Mouse (Mus musculus) R1 (cell line): Measurements from ENCODE around the gene Crkl.

Experiments used
- DNase-seq: peaks from one replicate; pipeline ENCODE4 v3.0.0-alpha.2; 2018; ENCODE audit warnings: low read depth, low spot score

Gene Crkl

DNA sequence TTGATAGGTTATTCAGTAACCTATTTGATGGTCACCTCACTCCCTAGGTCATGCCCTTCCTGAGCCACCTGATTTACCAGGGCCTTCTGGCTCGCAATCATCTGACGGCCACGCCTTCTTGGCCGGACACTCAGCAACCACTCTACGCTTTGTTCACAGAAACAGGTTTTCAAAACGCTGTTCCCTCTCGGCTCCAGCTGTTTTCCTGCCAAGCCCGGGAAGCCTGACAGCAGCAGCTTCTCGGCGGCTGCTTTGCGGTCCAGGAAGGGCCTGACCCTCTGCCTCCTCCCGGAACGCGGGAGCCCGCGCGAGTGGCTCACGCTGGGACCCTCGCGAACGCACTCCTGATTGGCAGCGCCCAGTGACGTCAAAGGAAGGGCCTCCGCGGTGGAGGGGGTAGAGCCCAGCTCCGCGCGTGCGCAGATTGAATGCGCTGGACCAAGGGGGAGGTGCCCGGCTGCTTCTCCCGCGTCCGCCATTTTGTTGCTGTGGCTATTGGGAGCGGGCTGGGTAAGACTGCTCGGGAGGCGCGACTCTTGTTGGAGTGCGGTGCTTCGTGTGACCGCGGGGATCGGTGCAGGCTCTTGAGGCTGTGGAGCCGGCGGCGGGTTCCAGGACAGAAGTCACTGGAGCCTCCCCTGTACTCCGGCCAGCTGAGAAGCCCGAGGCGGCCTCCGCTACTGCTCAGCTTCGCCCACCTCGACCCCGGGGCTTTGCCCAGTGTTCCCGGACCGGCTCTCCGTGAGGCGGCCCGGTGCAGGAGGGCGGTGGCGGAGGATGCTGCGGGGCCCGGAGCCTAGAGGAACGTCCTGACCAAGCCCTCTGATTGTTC is at the start of gene Crkl:
Gene Crkl, plus strand, starts transcription at position 447 of the 832 bp plus-strand sequence.
- peak; percentile 98 for DNase-seq

DNA sequence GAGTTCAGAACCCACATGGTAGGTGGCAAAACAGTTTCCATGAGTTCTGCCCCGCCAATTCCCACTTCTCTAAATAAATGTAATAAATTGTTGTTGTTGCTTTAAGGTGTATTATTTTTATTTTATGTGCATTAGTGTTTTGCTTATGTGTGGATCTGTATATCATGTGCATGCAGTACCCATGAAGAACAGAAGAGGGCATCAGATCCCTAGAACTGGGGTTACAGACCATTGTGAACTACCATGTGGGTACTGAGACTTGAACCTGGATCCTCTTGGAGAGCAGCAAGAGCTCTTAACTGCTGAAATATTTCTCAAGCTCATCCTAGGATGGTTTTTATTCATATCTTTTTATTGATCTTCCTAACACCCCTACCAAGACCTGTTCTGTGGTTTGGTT is 48.9 kb upstream of the Crkl start:
- DNase-seq: peak; percentile 71

GRCm38 (mm10) chr16:17405271-17405696 is 46.5 kb upstream of the Crkl start:
- DNase-seq: peak; percentile 85

GRCm38 (mm10) chr16:17405736-17406443 is 45.9 kb upstream of the Crkl start, which contains the start of the genes Snap29 and Pi4ka:
Snap29 (plus strand) TSS chr16:17405986.
Pi4ka (minus strand) TSS chr16:17406314.
- peak; percentile 97 for DNase-seq

DNA sequence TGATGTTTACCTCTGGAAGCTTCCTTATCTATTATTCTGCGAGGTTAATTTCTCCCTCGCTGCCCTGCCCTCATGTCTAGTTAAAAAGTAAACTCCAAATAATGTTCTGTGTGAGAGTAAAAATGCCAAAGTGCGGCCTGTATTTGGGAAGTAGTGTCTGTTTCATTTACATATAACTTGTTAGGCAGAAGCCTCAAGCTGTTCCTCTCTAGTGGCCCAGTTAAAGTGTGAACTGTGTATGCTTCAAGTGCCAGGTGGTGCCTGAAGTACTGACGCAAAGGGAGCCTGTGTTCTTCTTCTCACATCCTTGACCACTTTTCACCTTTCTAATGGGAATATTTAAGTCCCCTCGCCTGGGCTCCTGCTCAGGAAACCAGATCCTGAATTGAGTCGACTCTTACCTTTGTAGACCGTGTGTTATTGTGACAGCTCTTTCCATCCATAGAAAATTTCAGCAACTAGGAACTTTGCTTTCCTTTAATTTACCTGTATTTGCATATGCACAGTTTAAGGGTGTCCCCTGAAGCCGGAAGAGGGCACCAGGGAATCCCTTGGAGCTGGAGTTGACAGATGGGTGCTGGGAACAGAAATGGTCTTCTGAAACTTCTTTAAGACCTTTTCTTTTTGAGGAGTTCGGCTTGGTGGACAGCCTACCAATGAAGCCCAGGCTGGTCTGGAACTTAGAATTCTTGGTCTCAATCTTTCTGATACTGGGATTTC is 45.1 kb upstream of the Crkl start:
- no peak for DNase-seq

DNA sequence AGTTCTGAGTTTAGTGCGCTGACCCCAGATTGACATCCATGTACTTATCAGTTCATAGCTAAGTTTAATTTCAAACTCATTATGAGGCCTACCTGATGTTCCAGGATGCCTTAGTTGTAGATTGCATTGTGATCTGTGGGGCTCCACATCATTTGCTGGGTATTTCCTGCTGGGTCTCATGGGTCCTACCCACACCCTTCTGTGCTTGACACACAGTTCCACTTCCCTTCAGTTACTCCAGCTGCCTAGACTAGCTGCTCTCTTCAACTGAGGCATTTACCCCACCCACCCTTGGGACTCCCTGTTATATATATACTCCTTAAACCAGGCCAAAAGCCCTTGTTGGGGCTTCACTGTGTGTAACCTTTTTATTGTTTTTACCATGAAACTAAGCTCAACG is 42.7 kb upstream of the Crkl start:
- no peak for DNase-seq

DNA sequence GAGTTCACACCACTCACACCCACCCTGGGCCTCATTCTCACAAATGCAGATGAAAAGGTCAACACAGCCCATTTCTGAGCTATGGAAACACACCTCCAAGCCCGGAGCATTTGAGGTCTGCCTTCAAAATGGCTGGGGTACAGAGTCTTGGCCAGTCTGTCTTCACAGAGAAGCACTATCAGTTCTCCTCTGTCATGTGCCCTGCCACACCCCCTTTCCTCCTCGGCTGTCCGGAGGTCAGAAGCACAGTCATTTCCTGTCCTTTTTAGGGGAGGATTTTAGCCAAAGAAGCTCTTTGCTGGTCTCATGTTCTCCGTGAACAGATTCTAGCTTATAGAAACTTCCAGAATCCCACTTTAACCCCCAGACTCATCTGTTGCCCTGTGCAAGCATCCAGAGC is 41.6 kb upstream of the Crkl start:
- peak; percentile 41 for DNase-seq

DNA sequence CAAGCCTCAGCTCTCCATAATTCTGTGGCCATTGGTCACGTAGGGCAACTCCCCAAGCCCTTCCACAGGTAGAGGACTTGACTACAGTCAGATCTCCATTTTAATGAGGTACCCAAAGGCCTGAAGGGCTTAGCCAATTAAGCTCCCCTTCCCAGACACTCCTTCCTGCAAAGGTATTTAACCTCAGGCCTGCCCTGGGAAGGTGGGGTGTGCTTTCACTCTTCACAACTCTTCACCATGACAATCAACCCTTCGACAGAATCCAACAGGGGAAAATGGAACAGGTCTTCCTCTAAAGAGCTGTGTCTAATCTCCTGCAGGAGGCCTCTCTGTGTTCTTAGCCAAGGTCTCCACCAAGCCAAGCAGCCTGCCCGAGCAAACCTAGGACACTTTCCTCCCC is 28.8 kb upstream of the Crkl start:
- DNase-seq: peak; percentile 81

DNA sequence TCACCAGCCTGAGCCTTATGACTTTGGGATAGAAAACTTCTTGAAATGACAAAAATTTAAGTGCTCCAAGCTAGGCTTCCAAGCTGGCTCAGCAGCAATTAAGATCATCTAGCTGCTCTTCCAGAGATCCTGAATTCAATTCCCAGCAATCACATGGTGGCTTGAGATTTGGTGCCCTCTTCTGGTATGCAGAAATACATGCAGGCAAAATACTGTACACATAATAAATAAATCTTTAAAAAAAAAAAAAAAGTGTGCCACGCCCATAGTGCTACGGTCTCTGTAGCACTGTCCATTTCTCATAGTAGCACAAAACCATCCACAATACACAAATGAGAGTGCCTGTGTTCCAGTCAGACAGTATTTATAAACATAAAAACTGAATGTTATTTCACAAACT is 19.2 kb upstream of the Crkl start:
- peak; percentile 71 for DNase-seq

DNA sequence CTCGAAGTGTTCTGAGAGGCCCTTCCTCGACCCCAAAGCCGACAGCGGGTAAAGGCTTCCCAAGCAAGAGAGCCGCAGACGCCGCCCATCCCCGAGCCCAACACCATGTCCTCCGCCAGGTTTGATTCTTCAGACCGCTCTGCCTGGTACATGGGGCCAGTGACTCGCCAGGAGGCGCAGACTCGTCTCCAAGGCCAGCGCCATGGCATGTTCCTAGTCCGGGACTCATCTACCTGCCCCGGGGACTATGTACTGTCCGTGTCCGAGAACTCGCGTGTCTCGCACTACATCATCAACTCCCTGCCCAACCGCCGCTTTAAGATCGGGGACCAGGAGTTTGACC is 557 bp downstream of the Crkl start:
- DNase-seq: peak; percentile 62

DNA sequence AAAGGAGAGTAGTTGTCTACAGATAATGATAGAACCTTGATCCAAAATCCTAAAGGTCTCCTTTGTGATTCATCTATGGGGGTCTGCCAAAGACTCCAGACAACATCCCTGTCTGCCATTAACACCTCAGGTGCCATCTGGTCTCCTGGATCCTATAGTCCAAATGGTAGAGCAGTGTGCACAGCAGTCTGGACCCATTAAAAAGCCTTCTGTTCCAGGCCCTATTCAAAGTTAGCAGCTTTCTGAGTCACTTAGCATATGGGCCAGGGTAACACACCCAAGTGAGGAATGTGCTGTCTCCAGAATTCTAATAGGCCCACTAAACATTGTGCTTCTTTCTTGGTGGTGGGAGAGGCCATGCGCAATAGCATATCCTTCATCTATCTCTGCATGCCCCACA is 5.1 kb downstream of the Crkl start:
- peak; percentile 92 for DNase-seq

DNA sequence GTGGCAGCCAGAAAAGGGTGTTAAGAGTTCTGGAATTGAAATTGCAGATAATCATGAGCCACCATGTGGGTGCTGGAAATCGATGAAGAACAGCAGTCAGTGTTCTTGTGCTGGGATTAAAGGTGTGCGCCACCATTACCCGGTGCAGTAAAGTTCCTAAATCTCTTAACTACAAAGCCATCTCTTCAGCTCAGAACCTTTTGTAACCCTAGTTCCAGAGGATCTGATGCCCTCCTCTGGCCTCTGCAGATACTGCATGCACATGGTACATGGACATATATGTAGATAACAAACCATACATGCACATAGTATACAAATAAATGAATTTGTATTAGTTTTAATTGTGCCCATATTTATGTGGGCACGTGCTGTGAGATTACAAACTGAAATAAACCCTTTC is 8.5 kb downstream of the Crkl start:
- peak; percentile 65 for DNase-seq

DNA sequence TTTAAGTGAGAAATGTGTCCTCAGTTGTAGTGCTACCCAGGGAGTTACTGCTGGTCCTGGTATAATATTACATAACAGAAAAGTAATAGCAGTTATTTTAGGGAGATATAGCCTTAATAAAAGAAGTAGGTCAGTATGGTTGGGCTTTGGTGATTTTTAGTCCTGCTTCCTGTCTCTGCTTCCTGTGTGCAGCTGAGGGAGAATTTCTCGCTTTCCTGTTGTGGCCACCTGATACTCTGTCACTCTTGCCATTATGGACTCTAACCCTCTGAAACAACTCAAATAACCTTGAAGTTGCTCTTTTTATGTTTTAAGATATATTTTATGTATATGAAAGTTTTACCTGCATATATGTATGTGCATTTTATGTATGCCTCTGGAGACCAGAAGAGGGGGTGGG is 9.8 kb downstream of the Crkl start:
- DNase-seq: no peak

DNA sequence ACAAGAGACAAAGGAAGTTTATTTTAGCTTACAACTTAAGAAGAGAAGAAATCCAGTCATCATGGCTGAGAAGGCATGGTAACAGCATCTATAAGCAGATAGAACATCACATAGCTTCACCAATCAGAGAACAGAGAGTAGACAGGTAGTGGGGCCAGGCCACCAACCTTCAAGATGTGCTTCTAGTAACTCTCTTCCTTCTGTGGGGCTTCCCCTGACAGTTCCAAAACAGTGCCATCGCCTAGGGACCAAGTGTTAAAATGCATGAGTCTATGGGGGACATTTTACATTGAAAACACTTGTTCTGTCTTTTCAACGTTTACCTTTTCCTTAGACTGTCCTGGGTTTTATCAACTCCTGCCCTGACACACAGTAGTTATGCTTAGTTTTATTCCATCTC is 11.4 kb downstream of the Crkl start:
- DNase-seq: no peak

DNA sequence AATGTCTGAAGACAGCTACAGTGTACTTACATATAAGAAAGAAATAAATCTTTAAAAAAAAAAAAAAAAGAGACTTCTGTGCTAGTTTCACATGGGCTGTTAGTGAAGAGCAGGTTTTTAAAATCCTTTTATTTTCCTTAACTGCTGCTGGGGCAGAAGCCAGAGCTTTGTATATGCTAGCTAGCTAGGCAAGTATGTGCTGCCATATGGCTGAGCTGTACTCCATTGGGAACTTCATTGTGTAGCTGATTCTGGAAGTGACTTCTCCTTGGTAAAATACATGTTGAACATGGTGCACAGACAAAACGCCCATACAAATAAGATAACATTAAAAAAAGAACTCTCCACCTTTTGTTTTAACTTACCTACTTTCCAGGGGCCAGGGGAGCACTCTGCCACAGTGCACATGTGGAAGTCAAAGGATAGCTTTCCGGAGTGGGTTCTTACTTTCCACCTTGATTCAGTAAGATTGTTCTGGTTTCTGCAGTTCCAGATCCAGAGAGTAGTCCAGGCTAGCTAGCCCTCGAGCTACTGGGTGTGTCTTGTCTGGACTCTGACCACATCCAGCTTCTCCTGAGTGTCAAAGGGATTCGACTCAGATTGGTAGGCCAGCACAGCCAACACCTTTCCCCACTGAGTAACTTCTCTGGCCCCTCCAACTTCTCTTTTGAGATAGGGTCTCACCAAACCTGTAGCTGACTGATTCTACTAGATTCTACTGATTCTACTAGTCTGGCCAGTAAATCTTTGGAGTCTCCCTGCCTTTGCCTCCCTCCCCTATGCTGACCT is 15.3 kb downstream of the Crkl start:
- no peak for DNase-seq

GRCm38 (mm10) chr16:17472498-17472897 is 20.7 kb downstream of the Crkl start:
- DNase-seq: no peak

- peak; percentile 66 for DNase-seq
These were observed 22.3 kb downstream of the Crkl start for GRCm38 (mm10) chr16:17474091-17474490.

DNA sequence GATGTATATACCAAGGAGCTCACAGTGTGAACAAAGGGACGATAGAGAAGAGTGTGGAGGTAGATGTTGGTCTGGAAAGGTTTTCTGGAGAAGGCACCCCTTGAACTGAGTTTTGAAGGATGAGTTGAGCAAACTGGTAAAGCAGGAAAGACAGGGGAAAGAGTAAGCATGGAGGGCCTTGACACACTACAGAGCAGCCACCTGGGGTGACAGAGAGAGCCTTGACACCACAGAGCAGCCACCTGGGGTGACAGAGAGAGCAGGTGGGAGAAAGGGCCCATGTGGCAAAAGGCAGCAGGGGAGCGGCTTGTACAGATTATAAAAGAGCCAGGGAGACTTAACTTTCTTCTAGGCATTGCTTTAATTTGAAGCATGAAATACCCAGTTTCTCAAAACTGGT is 23.0 kb downstream of the Crkl start:
- no peak for DNase-seq

GRCm38 (mm10) chr16:17475326-17475725 is 23.5 kb downstream of the Crkl start:
- DNase-seq: no peak

GRCm38 (mm10) chr16:17478331-17478943 is 26.6 kb downstream of the Crkl start:
- peak; percentile 59 for DNase-seq

GRCm38 (mm10) chr16:17481465-17481864 is 29.7 kb downstream of the Crkl start:
- DNase-seq: no peak
